Mouse (Mus musculus): ENCODE data around the gene Fam169a.

Gene Fam169a

DNA sequence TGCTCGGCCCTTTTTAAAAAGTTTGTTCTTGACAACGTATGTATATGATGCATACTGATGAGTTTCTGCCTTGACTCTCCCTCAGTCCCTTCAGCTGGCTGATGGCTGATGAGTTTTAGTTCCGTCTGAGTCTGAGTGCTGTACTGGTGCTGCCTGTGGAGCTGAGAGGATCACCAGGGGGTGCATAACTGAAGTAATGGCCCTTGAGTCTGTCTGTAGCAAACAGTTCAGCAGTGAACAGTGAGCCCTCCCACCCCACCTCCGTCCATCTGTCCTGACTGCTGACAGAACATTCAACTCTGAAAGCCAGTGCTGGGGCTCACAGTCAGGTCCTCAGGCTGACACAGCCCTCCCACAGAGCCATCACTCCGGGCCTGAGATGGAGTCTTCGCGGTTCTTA lies 111.9 kb downstream of the Fam169a start:
- DNase-seq (ENCODE audit: extremely low spot score, low read depth, low spot score) = no peak

DNA sequence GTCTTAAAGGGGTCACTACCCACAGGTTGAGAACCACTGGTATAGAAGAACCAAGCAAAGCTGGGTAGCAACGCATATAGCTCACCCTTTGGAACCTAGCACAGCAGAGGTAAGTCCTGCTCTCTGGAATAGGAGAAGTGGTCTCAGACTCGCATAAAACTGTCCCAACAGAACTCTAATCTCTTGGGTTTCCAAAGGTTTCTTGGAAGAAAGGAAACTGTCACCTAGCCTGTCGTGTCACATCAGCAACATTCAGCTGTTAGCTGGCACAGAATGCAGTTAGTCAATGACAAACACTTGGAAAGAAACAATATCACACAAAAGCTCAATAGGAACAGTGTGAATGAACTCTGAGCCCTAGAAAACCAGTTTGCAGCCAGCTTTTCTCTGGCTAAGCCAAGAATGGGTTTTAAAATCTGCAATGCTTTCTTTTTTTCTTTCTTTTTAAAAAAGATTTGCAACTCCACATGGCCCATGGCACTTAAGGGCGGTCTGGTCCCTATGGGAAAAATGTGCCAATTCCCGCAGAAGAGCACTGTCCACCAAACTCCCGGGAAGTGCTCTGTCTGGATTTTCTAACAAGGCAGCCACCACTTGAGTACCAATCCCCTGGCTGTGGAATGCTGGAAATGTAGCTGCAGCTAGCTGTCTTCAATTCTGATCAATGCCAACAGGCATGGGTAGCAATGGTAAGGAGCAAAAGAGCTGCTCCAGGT lies 113.2 kb downstream of the Fam169a start:
- no peak for DNase-seq (ENCODE audit: extremely low spot score, low read depth, low spot score)

All from hindlimb bud, embryonic 11.5 days (tissue).